Mouse (Mus musculus) ES-E14 (cell line): ENCODE measurements at regions not wholly inside any gene's neighbourhood (a gene's known extent, or its start where the extent isn't known, plus 50 kb on each side); places are given as distances from the start of the nearest gene placed in this dataset.

Source experiments
- HCFC1 ChIP-seq: IDR thresholded peaks from 2 replicates; pipeline ENCODE4 v1.6.1; 2012; ENCODE audit warnings: low read length, inconsistent platforms, borderline replicate concordance; ENCODE audit not compliant: insufficient read depth
- MAFK ChIP-seq: IDR thresholded peaks from 2 replicates; pipeline ENCODE4 v1.6.1; 2014; ENCODE audit warnings: mild to moderate bottlenecking, low read depth, low read length, inconsistent platforms; ENCODE audit not compliant: insufficient read depth
- ZC3H11A ChIP-seq: IDR thresholded peaks from 2 replicates; pipeline ENCODE4 v1.6.1; 2012; ENCODE audit warnings: low read depth, mild to moderate bottlenecking, inconsistent platforms, low read length, borderline replicate concordance
- ZNF384 ChIP-seq: IDR thresholded peaks from 2 replicates; pipeline ENCODE4 v1.6.1; 2012; ENCODE audit warnings: low read depth, low read length, inconsistent platforms

GRCm38 (mm10) chr13:71184500-71184899 lies 342.9 kb upstream of the Adamts16 start:
- TF ChIP-seq MAFK (no peak), HCFC1 (no peak), ZC3H11A (no peak), ZNF384 (no peak)
